Comparison of ENCODE assay signal across 8 mouse cellular contexts in the genomic region with DNA sequence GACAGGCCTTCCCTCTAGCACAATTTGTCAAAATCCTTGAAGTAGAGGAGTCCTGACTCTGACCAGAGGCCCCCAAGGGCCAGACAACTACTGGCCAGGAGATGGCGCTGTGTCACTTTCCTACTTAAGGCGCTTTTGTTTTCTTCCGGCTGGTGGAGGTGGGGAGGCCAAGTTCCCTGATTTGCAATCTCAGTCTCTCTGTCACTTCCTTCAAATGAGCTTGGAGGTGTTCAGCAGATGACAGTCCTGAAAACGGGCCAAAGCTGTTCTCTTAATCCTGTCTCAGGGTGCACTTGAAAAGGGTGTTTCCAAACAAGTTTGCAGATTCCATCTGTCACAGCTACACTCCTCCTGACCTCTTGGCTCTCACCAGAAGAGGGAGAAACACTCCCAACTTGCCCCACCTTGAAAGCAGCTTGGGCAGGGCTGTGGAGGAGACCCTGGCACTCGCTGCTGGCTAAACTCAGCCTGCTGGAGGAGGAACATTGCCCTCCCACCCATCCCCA.
DNase-seq lines count a peak whose midpoint lies in the region; ATAC-seq and TF ChIP-seq lines count a peak whose summit lies in the region.

No protein-coding gene starts in this region.

- no peak overlapping the region for H3K4me3 ChIP-seq in layer of hippocampus, adult 2 months

- peak; percentile 34 for DNase-seq in CD4-positive, CD25-positive, alpha-beta regulatory T cell, adult 2 months (ENCODE audit: low read depth, low spot score)
- DNase-seq in MEL-GATA-1-ER (ENCODE audit: extremely low read depth, low read depth): peak; percentile 13
- DNase-seq in cerebellum, adult 9-10 months: peak; percentile 65
- peak; percentile 32 to 43 for DNase-seq in frontal cortex, postnatal 25 days (ENCODE audit: low spot score in 2 of 2)
- peak; percentile 42 to 48 for DNase-seq in layer of hippocampus, adult 2 months (ENCODE audit: low spot score in 2 of 2)
- peak; percentile 7 for DNase-seq in lung, postnatal 25 days (ENCODE audit: low spot score)
- peak; percentile 6 for DNase-seq in splenic B cell, adult 2 months (ENCODE audit: low read depth, low spot score)

- H3K27me3 ChIP-seq in splenic B cell, adult 2 months (ENCODE audit: control insufficient read depth, insufficient read depth, low read length, poor library complexity, severe bottlenecking): no peaks in the 10 kb centered on the region

- no peaks in the 10 kb centered on the region for H3K36me3 ChIP-seq in splenic B cell, adult 2 months (ENCODE audit: control insufficient read depth, insufficient read depth, low read length, poor library complexity, severe bottlenecking)

- peak; percentile 87 for TF ChIP-seq CTCF in layer of hippocampus, adult 2 months (conservative IDR thresholded peaks at IDR 0.05)

- ATAC-seq in CD4-positive, CD25-positive, alpha-beta regulatory T cell, adult 4 months: no peak

- H3K27ac ChIP-seq in layer of hippocampus, adult 2 months: no peak overlapping the region

Comparison
In these comparisons a context has a peak if more than half of its experiments do, and no peak if none do; other contexts are left out.
1. DNase-seq: peak in every context shown above with its lines; median percentile 65 in cerebellum, adult 9-10 months; 45 in layer of hippocampus, adult 2 months; 38 in frontal cortex, postnatal 25 days; 34 in CD4-positive, CD25-positive, alpha-beta regulatory T cell, adult 2 months; 13 in MEL-GATA-1-ER; 7 in lung, postnatal 25 days; 6 in splenic B cell, adult 2 months.